18 mouse cellular contexts compared by ENCODE assay signal in the genomic region with DNA sequence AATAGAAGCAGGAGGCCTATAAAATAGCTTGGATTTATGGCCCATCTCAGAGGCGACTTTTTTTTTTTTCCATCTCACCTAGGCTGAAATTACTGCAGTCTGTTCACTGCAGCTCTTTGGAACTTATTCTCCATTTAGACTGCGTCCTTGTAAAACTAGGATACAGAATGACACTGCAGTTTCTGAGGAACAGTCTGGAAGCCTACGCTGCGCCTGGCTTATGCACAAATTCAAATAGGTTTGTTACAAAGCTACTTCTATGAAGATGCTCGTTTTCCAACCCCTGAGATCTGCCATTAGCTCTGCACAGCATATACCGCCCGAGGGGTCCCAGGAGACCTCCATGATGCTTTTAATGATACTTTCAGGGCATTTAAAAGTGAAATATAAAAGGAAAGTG. TPM values are rescaled to one million over a fixed set of nuclear protein-coding genes. Genes with fewer than 3 reads are reported as not detected.
DNase-seq lines count a peak whose midpoint lies in the region; ATAC-seq and TF ChIP-seq lines count a peak whose summit lies in the region.
"Had no signal": no experiment of that assay in that cellular context is flagged by ENCODE, and none has a peak within 500 bp of the region (broad histone marks: within the 10 kb centered on the region; RNA-seq: fewer than 3 reads in every experiment).

No protein-coding gene starts in this region.

- peak; percentile 30 for DNase-seq in layer of hippocampus, adult 11-12 months (ENCODE audit: low spot score)
- no peak for DNase-seq in layer of hippocampus, adult 9-10 months (ENCODE audit: low spot score)
- peak; percentile 20 for DNase-seq in frontal cortex, postnatal 25 days (ENCODE audit: low spot score in 2 of 2)
- peak; percentile 12 to 52 for DNase-seq in left cerebral cortex, adult 2 months (ENCODE audit: extremely low spot score in 1 of 2, low spot score in 2 of 2)
- DNase-seq in right cerebral cortex, postnatal 14 days: peak; percentile 19
- no peak for DNase-seq in adrenal gland, postnatal 14 days
- no peak for DNase-seq in ovary, adult 18-20 months (ENCODE audit: low spot score)
- DNase-seq: adrenal gland, adult 8-10 months; cerebellum, postnatal 14 days; gastrocnemius, postnatal 36 days; kidney, postnatal 4 days; liver; lung, embryonic 14.5 days had no signal

- ATAC-seq in kidney, embryonic 15.5 days (replicated peaks; ENCODE audit: low FRiP score): no peak
- ATAC-seq: intestine, embryonic 16.5 days had no signal

- H3K27ac ChIP-seq in left cerebral cortex, adult 2 months: peak overlapping the region; percentile 91
- H3K27ac ChIP-seq in kidney, embryonic 15.5 days: no peak overlapping the region
- H3K27ac ChIP-seq: heart, embryonic 13.5 days had no signal

- no peaks in the 10 kb centered on the region for H3K36me3 ChIP-seq in kidney, embryonic 15.5 days
- H3K36me3 ChIP-seq: heart, embryonic 13.5 days had no signal

- no peak overlapping the region for H3K4me2 ChIP-seq in kidney, embryonic 15.5 days
- H3K4me2 ChIP-seq: heart, embryonic 13.5 days; lung, embryonic 14.5 days had no signal

- whole genome bisulfite sequencing in kidney, embryonic 15.5 days: 76% methylated on average over 7 of the region's 7 CpGs

- no peaks in the 10 kb centered on the region for H3K27me3 ChIP-seq in kidney, embryonic 15.5 days
- H3K27me3 ChIP-seq: heart, embryonic 13.5 days had no signal

- intact Hi-C loops in left cerebral cortex, adult 2 months (cut with DNase I): no loop called here

- H3K9ac ChIP-seq in kidney, embryonic 15.5 days: no peak overlapping the region
- H3K9ac ChIP-seq: heart, embryonic 13.5 days; lung, embryonic 14.5 days had no signal

- no peak for TF ChIP-seq CTCF in left cerebral cortex, adult 2 months (IDR thresholded peaks at IDR 0.05)

- H3K4me1 ChIP-seq in kidney, embryonic 15.5 days: no peaks in the 10 kb centered on the region
- H3K4me1 ChIP-seq: heart, embryonic 13.5 days had no signal

- H3K9me3 ChIP-seq in kidney, embryonic 15.5 days (replicated peaks): no peaks in the 10 kb centered on the region
- H3K9me3 ChIP-seq: heart, embryonic 13.5 days had no signal

- no peak overlapping the region for H3K4me3 ChIP-seq in left cerebral cortex, adult 2 months
- H3K4me3 ChIP-seq in kidney, embryonic 15.5 days (replicated peaks): no peak overlapping the region
- H3K4me3 ChIP-seq: heart, embryonic 13.5 days had no signal

RNA-seq across cellular contexts. Expression of a gene that starts 31.3 kb away (rescaled TPM):
- under 1 TPM; 0.14 TPM for total RNA-seq in left cerebral cortex, adult 2 months (2021)
- total RNA-seq in adrenal gland, postnatal 14 days (2021): not detected in 2 replicates
- polyA plus RNA-seq in kidney, embryonic 15.5 days (2015; fragmentation: Nextera tagmentation; extraction: Ambion mirVana): 0.08 TPM in 1 of 2 replicates, not detected in the other
- total RNA-seq: adrenal gland, adult 8-10 months; gastrocnemius, postnatal 36 days had no signal
- polyA plus RNA-seq: heart, embryonic 13.5 days; lung, embryonic 14.5 days; spleen, adult 2 months; testis, adult 2 months had no signal

Comparison
In these comparisons a context has a peak if more than half of its experiments do, and no peak if none do; other contexts are left out.
1. DNase-seq: peak in layer of hippocampus, adult 11-12 months (single experiment), frontal cortex, postnatal 25 days (2 of 2), left cerebral cortex, adult 2 months (2 of 2) and right cerebral cortex, postnatal 14 days (single experiment); none in layer of hippocampus, adult 9-10 months (single experiment), adrenal gland, postnatal 14 days (single experiment) and ovary, adult 18-20 months (single experiment).